Mouse (Mus musculus) brain, embryonic 14.5 days (tissue): ENCODE measurements around the gene Btbd9.

Source experiments
- CTCF ChIP-seq: fragments of 200-500 bp; IDR thresholded peaks from 2 replicates; pipeline ENCODE4 v1.5.1; 2012; ENCODE audit warnings: inconsistent platforms, mild to moderate bottlenecking, moderate library complexity, borderline replicate concordance; ENCODE audit not compliant: insufficient read depth, insufficient read length; ENCODE audit errors: extremely low read depth
- POLR2A ChIP-seq: fragments of 200-500 bp; IDR thresholded peaks from 2 replicates; pipeline ENCODE4 v1.6.1; 2012; ENCODE audit warnings: mild to moderate bottlenecking, inconsistent platforms, borderline replicate concordance; ENCODE audit not compliant: poor library complexity, insufficient read depth, insufficient read length, severe bottlenecking; ENCODE audit errors: extremely low read depth

- TF ChIP-seq POLR2A (no peak), CTCF (no peak)
These were observed 266.7 kb downstream of the Btbd9 start for GRCm38 (mm10) chr17:30309627-30310026.
